Mouse (Mus musculus) adipocyte (in vitro differentiated cells): ENCODE results near the gene Npcd.

ENCODE experiments used
- DNase-seq: peaks from one replicate; pipeline ENCODE4 v3.0.0-alpha.2; 2016; ENCODE audit warnings: low spot score

Npcd gene

GRCm38 (mm10) chr15:79834130-79834880 lies at the start of gene Npcd, which contains the start of gene Cbx6:
Gene Npcd (minus strand): TSS chr15:79834237.
Gene Cbx6 (minus strand): TSS chr15:79834688.
- DNase-seq = peak; percentile 79

GRCm38 (mm10) chr15:79883352-79883822 lies 49.4 kb upstream of the Npcd start:
- DNase-seq = peak; percentile 83

- DNase-seq = no peak
These were observed 48.7 kb upstream of the Npcd start for GRCm38 (mm10) chr15:79882623-79883267.

- peak; percentile 37 for DNase-seq
These were observed 46.4 kb upstream of the Npcd start for GRCm38 (mm10) chr15:79880477-79880876.

- DNase-seq = peak; percentile 96
These were observed 45.3 kb upstream of the Npcd start for GRCm38 (mm10) chr15:79879319-79879718.

- DNase-seq = no peak
These were observed 44.7 kb upstream of the Npcd start for GRCm38 (mm10) chr15:79878725-79879136.

GRCm38 (mm10) chr15:79875261-79875995 lies 41.4 kb upstream of the Npcd start:
- DNase-seq = no peak

- DNase-seq = peak; percentile 22
These were observed 40.0 kb upstream of the Npcd start for GRCm38 (mm10) chr15:79873995-79874394.

GRCm38 (mm10) chr15:79873545-79873944 lies 39.5 kb upstream of the Npcd start:
- no peak for DNase-seq

GRCm38 (mm10) chr15:79867260-79868002 lies 33.4 kb upstream of the Npcd start:
- no peak for DNase-seq

GRCm38 (mm10) chr15:79859821-79860220 lies 25.8 kb upstream of the Npcd start:
- no peak for DNase-seq

- DNase-seq = no peak
These were observed 24.9 kb upstream of the Npcd start for GRCm38 (mm10) chr15:79858979-79859378.

GRCm38 (mm10) chr15:79850143-79850542 lies 16.1 kb upstream of the Npcd start:
- DNase-seq = no peak

- DNase-seq = no peak
These were observed 13.1 kb upstream of the Npcd start for GRCm38 (mm10) chr15:79847100-79847499.

- DNase-seq = no peak
These were observed 11.9 kb upstream of the Npcd start for GRCm38 (mm10) chr15:79845986-79846385.

- no peak for DNase-seq
These were observed 8.9 kb upstream of the Npcd start for GRCm38 (mm10) chr15:79842985-79843384.

GRCm38 (mm10) chr15:79840281-79840680 lies 6.2 kb upstream of the Npcd start:
- DNase-seq = no peak

GRCm38 (mm10) chr15:79834881-79835260 lies 834 bp upstream of the Npcd start:
- DNase-seq = no peak

GRCm38 (mm10) chr15:79833251-79834050 lies 586 bp downstream of the Npcd start:
- no peak for DNase-seq

GRCm38 (mm10) chr15:79832064-79832900 lies 1.8 kb downstream of the Npcd start:
- DNase-seq = peak; percentile 74
